Mouse (Mus musculus): ENCODE results near the gene Baz1a.

Baz1a gene

GRCm38 (mm10) chr12:55013626-55014398, at the start of gene Baz1a:
Gene Baz1a, minus strand, starts transcription at chr12:55014348.
- DNase-seq (ENCODE audit: low spot score), result no peak

DNA sequence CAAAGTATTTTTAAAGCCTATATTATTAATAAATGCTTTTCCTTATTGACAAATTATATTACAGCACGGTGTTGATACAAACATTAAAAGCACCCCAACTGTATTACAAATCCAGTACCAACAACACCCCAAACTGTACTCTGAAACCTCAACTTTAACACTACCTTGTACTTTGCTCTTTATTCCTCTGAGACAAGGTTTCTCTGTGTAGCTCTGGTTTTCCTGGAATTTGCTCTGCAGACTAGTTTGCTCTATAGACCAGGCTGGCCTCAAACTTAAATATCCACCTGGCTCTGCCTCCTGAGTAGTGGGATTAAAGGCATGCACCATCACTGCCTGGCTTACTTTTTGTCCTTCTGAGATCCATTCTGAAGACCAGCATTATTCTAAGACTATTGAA, 48.0 kb upstream of the Baz1a start:
- no peak for DNase-seq (ENCODE audit: low spot score)

DNA sequence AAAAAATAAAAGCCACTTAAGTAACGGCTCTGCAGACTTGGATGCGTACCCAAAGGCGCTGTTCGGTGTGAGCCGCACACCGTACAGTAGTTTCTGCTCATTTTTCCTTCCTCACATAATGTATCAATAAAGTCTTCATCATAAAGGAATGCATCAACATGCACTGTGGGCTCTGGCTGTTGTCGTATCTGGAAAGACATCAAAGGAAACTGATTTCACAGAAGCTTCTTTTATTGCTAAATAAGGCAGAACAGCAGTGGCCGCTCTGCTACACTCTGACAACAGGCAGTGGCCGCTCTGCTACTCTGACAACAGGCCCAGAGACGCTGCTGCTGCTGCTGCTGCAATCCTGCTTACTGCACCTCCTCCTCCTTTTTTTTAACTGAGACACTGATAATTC, 46.9 kb upstream of the Baz1a start:
- no peak for DNase-seq (ENCODE audit: low spot score)

DNA sequence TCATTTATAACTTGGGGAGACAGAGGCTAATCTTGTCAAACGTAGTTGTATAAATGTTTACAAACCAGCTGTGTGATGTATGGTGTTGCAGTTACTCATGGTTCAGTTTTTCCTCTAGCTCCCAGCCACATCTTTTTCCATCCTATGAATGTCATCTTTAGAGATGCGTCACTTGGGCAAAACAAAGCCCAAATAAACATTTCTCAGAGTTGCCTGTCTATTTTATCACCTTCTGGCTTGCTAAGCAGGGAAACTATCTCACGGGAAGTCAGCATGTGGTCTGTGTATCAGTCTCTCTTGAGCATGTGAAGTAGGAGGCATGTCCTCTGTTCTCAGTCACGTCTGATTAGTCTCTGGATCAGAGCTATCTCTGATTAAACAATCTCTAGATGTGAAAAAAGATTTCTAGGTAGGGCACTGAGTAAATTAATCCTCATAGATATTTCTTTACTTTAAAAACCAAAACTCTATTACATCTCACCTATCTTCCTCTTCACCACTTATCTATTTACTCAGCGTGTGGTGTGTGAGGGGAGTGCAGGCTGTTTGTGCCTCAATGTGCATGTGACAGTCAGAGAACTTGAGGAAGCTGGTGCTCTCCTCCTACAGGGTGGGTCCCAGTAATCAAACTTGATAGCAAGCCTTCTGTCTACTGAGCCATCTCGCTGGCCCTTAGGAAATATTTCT, 46.2 kb upstream of the Baz1a start:
- DNase-seq (ENCODE audit: low spot score), result no peak

- DNase-seq (ENCODE audit: low spot score), result no peak
These were observed 45.7 kb upstream of the Baz1a start for GRCm38 (mm10) chr12:55059812-55060211.

DNA sequence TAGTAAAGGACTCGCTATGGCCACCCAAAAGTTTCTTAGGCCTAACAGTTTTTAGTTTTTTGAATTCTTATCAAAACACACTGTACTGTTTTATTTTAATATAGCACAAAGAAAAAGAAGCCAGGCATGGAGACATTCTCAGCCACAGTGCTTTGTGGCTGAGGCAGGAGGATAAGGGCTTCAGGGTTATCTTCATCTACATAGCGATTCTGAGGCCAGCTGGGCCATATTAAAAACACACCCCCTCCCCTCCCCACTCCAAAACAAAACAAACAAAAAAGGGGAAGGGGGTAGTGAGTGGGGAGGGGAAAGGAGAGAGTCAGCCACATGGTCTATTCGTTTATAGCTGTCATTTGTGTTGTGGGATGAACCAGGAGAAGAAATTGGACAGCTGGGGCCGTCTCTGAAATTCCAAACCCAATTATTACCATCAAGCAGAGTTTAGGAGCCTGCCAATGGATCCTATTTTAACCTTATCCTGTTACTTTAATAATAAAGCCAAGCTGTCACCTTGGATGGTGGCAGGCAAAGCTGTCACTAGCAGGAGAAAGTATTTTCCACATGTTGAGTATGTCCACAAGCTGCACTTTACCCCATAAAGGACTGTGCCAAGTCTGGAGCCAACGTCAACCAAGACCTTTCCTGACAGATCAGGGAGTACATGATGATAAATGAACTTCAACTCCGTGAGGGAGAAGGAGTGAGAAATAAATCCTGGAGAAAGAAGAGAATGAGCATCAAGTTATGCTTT, 44.9 kb upstream of the Baz1a start:
- no peak for DNase-seq (ENCODE audit: low spot score)

DNA sequence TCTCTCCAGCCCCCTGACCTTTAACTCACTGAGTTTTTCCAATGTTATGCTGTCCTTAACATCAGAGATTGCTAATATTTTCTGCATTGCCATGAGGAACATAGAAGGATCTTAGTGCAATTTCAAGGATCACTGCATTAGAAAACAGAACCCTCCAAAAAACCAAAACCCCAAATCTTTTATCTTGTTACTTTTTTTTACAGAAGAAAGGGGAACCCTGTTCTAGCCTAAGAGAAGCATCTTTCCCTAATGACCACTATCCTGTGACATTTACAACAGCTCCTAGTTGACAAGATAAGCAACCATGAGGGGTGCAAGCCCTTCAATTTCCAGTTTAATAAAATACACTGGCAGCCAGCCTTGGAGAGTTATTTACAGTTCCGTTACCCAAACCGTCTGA, 42.6 kb upstream of the Baz1a start:
- no peak for DNase-seq (ENCODE audit: low spot score)

DNA sequence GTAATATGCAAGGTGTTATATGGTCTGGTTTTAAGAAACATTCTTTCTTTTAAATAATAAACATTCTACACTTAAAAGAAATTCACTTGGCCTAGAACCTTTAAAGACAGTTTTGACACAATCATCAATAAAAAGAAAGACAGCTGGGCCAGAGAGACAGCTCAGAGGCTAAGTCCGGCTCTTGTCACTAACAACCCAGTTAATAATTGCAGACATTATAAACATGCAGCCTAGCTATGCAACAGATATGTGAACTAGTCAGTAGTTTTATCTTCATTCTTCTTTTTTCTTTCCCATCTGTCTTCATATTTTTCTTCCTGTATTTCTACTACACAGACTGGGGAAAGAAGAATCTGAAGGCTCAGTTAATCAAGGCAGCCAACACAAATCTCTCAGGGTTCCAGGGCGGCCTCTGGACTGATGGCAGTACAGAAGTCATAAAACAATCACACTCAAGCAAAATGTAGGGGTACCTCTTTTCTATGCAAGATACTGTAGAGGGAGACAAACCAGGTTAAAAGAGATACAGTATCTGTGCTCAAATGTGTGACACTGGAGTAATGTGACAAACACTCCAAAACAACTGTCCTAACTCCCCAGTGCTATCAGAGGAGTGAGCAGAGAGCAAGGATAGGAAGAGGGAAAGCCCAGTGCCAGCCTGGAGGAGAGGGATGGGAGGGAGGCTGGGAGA, 40.5 kb upstream of the Baz1a start:
- DNase-seq (ENCODE audit: low spot score), result no peak

GRCm38 (mm10) chr12:55053267-55053666, 39.1 kb upstream of the Baz1a start:
- DNase-seq (ENCODE audit: low spot score), result no peak

DNA sequence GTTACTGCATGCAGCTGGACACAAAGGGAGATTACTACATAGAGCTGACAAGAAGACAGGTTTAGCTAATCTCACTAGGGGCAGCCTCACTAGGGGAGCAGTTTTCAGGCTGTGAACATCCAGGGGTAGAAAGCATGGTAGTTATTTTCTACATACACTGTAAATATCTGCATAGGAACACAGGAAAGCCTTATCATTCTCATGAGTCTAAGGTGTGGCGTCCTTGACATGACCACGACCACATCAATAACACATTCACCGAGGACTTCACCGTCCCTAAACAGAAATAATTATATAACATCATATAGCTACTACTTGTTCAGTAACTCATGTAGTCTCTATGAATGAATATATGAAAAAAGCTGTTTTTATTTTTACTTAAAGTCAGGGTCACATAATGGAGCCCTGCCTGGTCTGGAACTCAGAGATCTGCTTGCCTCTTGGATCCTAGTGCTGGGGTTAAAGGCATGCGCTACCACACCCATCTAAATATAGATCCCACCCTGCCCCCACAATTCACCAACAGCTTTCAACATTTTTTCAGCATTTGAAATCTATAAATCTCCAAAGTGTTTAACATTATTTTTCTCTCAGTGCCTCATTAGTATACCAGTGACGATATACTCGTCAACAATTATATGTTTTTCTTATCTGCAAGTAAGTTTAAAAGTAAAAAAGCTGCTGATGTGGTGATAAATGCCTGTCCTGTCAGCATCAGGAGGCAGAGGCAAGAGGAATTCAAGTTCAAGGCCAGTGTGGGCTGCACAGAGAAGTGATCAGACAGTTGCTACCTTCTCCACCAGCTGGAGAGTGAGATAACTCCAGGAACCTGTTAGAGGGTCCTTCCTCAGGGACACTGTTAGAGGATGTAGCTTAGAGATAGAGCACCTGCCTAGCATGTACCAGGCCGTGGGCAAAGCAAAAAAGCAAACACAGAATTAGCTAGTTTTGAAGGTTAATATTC, 37.3 kb upstream of the Baz1a start:
- DNase-seq (ENCODE audit: low spot score), result no peak

- no peak for DNase-seq (ENCODE audit: low spot score)
These were observed 35.7 kb upstream of the Baz1a start for GRCm38 (mm10) chr12:55049731-55050353.

DNA sequence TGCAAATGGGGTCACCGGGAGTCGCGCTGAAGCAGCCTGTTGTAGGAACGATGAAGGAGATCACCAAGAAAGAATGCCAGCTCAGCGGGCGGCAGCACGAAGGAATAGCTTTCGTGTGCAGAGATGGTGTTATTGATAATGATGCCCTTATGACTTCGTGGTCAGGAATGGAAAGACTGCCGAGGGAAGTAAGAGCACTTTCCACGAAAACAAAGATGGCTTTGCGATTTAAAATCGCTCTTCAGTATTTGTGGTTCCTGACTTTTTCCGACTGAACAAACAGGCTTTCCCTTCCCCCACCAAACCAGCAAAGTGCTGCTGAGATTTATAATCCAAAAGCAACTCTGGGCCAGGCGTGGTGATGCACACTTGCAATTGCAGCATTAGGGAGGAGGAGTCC, 26.9 kb upstream of the Baz1a start:
- no peak for DNase-seq (ENCODE audit: low spot score)

DNA sequence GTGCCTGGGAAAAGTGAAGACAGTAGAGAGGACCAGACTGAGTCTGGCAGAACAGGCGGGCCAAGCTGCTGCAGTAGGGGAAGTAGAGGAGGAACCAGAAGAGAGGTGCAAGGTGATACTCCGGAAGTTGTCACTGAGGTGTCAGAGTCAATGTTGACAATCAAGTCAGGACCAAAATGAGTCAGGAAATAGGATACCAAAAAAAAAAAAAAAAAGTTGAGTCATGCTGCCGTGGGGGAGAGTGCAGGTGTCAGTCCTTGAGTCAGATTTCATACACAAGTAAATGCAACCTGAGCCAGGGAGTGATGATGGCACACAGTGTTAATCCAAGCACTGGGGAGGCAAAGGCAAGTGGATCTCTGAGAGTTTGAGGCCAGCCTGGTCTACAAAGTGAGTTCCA, 12.9 kb upstream of the Baz1a start:
- DNase-seq (ENCODE audit: low spot score), result no peak

DNA sequence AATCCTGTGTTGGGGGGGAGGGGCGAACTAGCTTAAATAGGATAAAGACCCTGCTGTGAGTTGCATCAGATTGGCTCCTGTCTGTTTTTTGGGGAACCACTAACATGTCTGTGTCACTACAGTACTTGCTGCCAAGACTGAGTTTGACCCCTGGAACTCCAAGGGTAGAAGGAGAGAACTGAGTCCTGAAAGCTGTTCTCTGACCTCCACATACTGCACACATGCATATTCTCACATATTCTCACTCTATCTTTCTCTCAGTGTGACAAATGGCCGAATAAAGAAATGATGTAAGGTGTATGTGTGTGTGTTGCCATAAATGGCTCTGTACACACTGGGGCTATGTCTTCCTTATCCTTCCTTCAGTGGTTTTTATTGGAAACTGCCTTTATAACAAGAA, 9.1 kb upstream of the Baz1a start:
- no peak for DNase-seq (ENCODE audit: low spot score)

DNA sequence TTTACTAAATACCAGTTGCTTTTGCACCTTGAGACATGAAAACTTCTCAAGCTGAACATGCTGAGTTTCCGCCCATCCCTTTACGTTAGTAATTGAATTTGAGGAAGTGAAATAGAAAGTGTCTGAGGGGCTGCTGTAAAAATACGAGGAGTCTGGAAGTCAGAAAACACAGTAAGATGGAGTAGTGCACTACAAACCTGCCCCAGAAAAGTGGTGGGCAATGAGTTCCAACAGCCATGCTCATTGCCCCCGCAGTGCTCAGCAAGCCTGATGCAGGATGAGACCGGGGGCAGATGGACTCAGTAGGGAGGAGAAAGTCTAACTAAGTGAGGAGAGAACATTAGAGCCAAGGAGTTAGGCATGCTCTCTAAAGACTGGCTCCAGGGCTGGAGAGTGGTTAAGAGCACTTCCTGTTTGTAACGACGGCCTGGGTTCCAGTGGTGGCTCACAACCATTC, 5.3 kb upstream of the Baz1a start:
- no peak for DNase-seq (ENCODE audit: low spot score)

DNA sequence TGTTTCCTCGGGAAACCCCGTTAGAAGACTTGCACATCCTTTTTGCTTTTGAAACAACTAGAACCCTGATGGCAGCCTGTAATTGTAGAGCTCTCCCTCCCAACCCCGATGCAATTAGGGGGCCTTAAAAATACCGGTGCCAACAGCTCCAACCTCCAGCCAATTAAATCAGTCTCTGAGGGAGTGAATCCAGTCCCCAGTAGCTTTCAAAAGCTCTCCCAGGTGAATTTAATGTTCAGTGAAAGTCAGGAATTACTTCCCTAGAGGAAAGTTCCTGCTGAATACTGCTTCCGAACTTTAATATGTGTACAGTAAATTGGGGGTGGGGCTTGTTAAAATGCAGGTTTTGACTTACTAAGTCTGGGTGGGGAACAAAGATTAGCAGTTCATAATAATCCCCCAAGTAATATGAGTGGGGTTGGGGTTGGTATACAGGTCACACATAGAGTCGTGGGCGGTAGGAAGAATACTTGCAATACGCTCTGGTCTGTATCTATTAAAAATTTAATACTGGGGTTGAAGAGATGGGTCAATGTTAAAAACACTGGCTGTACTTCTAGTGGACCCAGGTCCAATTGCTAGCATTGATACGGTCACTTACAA, 3.1 kb upstream of the Baz1a start:
- DNase-seq (ENCODE audit: low spot score), result no peak

DNA sequence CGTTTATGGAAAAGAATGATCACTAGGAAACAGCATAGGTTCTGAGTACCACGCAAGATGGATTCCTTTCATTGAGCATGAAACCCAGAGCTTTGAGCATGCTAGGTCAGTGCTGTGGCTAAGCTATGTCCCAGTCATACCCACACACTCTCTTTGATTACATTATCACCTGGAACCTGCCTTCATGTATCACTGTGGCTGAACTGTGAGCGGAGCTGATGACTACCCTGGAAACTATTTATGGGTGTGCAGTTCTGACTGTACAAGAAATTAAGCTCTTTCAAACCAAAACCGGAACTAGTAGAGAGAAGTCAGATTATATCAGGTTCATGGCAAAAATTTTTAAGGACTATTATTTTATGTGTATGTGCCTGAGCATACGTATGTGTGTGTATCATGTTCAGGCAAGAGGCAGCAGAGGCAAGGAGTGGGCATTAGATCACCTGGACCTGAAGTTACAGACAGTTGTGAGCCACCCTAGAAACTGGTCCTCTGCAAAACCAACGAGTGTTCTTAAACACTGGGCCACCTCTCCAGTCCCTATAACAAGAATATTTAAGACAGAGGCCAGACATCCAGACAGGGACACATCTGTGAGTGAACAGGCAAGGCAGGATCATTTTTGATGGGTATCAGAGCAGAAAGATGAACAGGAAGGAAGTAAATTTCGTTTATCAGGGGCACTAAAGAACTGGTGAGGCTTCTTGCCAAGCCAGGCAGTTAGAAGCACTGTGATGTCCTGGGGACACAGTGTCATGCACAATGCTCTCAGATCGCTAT, 2.4 kb upstream of the Baz1a start:
- DNase-seq (ENCODE audit: low spot score), result no peak

DNA sequence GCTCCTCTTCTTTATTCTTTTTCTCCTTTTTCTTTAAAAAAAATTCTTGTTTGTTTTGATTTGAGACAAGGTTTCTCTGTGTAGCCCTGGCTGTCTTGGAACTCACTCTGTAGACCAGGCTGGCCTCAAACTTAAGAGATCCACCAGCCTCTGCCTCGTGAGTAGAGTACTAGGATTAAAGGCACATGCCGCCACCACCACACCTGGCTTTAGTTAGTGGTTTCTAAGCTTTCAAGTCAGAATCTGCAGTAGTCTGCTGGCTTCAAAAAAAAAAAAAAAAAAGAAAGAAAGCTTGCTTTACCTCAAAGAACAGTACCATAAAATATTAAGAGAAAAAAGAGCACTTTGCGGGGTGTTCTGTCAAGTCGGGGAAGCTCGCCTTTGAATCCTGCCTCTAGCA, 1.3 kb upstream of the Baz1a start:
- no peak for DNase-seq (ENCODE audit: low spot score)

- no peak for DNase-seq (ENCODE audit: low spot score)
These were observed 1.1 kb downstream of the Baz1a start for GRCm38 (mm10) chr12:55013031-55013430.
